Comparison of ENCODE assay signal across 14 mouse cellular contexts in the genomic region with DNA sequence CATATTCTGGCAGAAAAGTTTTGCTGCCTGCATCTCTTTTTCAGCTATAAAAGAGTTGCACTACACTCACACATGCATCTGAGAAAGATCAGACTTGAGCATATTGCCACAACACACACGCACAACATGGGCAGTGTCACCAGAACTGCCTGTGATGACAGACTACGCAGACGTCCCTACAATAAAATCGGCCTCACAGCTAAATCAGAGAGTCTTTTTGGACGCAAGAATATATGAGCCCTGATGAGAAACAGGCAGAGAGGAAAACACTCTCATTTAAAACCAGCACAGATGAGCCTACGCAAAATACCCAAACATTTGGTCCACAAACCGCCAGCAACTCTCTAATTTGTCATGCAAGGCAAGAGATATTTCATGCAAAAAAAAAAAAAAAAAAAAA.
DNase-seq lines count a peak whose midpoint lies in the region; ATAC-seq and TF ChIP-seq lines count a peak whose summit lies in the region.
"Had no signal": no experiment of that assay in that cellular context is flagged by ENCODE, and none has a peak within 500 bp of the region (broad histone marks: within the 10 kb centered on the region; RNA-seq: fewer than 3 reads in every experiment).

No protein-coding gene starts in this region.

- no peak overlapping the region for H3K27ac ChIP-seq in forebrain, embryonic 15.5 days (replicated peaks)
- no peak overlapping the region for H3K27ac ChIP-seq in forebrain, embryonic 11.5 days (ENCODE audit: low read depth, low read length)
- H3K27ac ChIP-seq in embryonic fibroblast, embryonic 13.5 days (ENCODE audit: insufficient read depth, low read length), result no peak overlapping the region
- H3K27ac ChIP-seq in limb, embryonic 13.5 days, result peak overlapping the region; percentile 15; the same call in 1 of the 2 replicates
- H3K27ac ChIP-seq in kidney, adult 2 months (ENCODE audit: insufficient read depth, low read depth, low read length), result no peak overlapping the region
- H3K27ac ChIP-seq in hindbrain, embryonic 16.5 days (ENCODE audit: low read depth, low read length), result no peak overlapping the region

- H3K9ac ChIP-seq in forebrain, embryonic 15.5 days (replicated peaks), result no peak overlapping the region
- no peak overlapping the region for H3K9ac ChIP-seq in forebrain, embryonic 11.5 days (ENCODE audit: low read length)
- no peak overlapping the region for H3K9ac ChIP-seq in limb, embryonic 13.5 days
- H3K9ac ChIP-seq in hindbrain, embryonic 16.5 days (ENCODE audit: low read depth, low read length), result no peak overlapping the region
- H3K9ac ChIP-seq: liver, postnatal 0 days had no signal

- H3K36me3 ChIP-seq in forebrain, embryonic 15.5 days, result no peaks in the 10 kb centered on the region
- H3K36me3 ChIP-seq in forebrain, embryonic 11.5 days (ENCODE audit: control insufficient read depth, insufficient read depth, low read length), result no peaks in the 10 kb centered on the region
- no peaks in the 10 kb centered on the region for H3K36me3 ChIP-seq in limb, embryonic 13.5 days
- H3K36me3 ChIP-seq in kidney, adult 2 months (ENCODE audit: control insufficient read depth, insufficient read depth, low read length), result no peaks in the 10 kb centered on the region
- no peaks in the 10 kb centered on the region for H3K36me3 ChIP-seq in hindbrain, embryonic 16.5 days (ENCODE audit: control insufficient read depth, insufficient read depth, low read length)

- H3K4me3 ChIP-seq in forebrain, embryonic 15.5 days, result no peak overlapping the region
- H3K4me3 ChIP-seq in forebrain, embryonic 11.5 days (ENCODE audit: low read depth, low read length), result no peak overlapping the region
- 0 out of 2 replicates have a peak overlapping the region, but pooled peaks have one; percentile 0 for H3K4me3 ChIP-seq in embryonic fibroblast, embryonic 13.5 days (ENCODE audit: insufficient read depth, low read length)
- 0 out of 2 replicates have a peak overlapping the region, but pooled peaks have one; percentile 12 for H3K4me3 ChIP-seq in limb, embryonic 13.5 days
- no peak overlapping the region for H3K4me3 ChIP-seq in kidney, adult 2 months (ENCODE audit: insufficient read depth, low read depth, low read length)
- no peak overlapping the region for H3K4me3 ChIP-seq in hindbrain, embryonic 16.5 days (ENCODE audit: low read length)

- H3K27me3 ChIP-seq in forebrain, embryonic 15.5 days, result no peaks in the 10 kb centered on the region
- peaks cover 14% of the 10 kb centered on the region; the same call in 1 of the 2 replicates for H3K27me3 ChIP-seq in forebrain, embryonic 11.5 days (ENCODE audit: control insufficient read depth, insufficient read depth, low read length)
- H3K27me3 ChIP-seq in limb, embryonic 13.5 days, result no peaks in the 10 kb centered on the region
- no peaks in the 10 kb centered on the region for H3K27me3 ChIP-seq in kidney, adult 2 months (replicated peaks; ENCODE audit: control insufficient read depth, insufficient read depth, low read length)
- no peaks in the 10 kb centered on the region for H3K27me3 ChIP-seq in hindbrain, embryonic 16.5 days (replicated peaks; ENCODE audit: control insufficient read depth, insufficient read depth, low read length)

- no peaks in the 10 kb centered on the region for H3K4me1 ChIP-seq in forebrain, embryonic 15.5 days
- H3K4me1 ChIP-seq in forebrain, embryonic 11.5 days (replicated peaks; ENCODE audit: control insufficient read depth, insufficient read depth, low read length), result no peaks in the 10 kb centered on the region; the same call in 1 of the 2 replicates
- H3K4me1 ChIP-seq in embryonic fibroblast, embryonic 13.5 days (ENCODE audit: control insufficient read depth, insufficient read depth, low read length), result no peaks in the 10 kb centered on the region
- H3K4me1 ChIP-seq in limb, embryonic 13.5 days, result peaks cover 40% of the 10 kb centered on the region
- no peaks in the 10 kb centered on the region for H3K4me1 ChIP-seq in kidney, adult 2 months (ENCODE audit: control insufficient read depth, insufficient read depth, low read length)
- no peaks in the 10 kb centered on the region; the same call in 1 of the 2 replicates for H3K4me1 ChIP-seq in hindbrain, embryonic 16.5 days (ENCODE audit: control insufficient read depth, insufficient read depth, low read depth, low read length)

- WGBS in forebrain, embryonic 15.5 days, result 74% methylated on average over 7 of the region's 7 CpGs
- WGBS in forebrain, embryonic 11.5 days, result 84% methylated on average over 7 of the region's 7 CpGs
- 13% methylated on average over 7 of the region's 7 CpGs for WGBS in limb, embryonic 13.5 days
- 48% methylated on average over 7 of the region's 7 CpGs for WGBS in kidney, adult 2 months
- WGBS in hindbrain, embryonic 16.5 days, result 87% methylated on average over 7 of the region's 7 CpGs

- no peak overlapping the region for H3K4me2 ChIP-seq in forebrain, embryonic 15.5 days (replicated peaks)
- no peak overlapping the region for H3K4me2 ChIP-seq in forebrain, embryonic 11.5 days (ENCODE audit: low read depth, low read length, severe bottlenecking)
- H3K4me2 ChIP-seq in limb, embryonic 13.5 days (replicated peaks), result peak overlapping the region; percentile 48
- H3K4me2 ChIP-seq in hindbrain, embryonic 16.5 days (ENCODE audit: low read length), result no peak overlapping the region

- no peaks in the 10 kb centered on the region for H3K9me3 ChIP-seq in forebrain, embryonic 15.5 days
- no peaks in the 10 kb centered on the region for H3K9me3 ChIP-seq in forebrain, embryonic 11.5 days (ENCODE audit: control insufficient read depth, low read length)
- H3K9me3 ChIP-seq in limb, embryonic 13.5 days, result no peaks in the 10 kb centered on the region
- H3K9me3 ChIP-seq in hindbrain, embryonic 16.5 days (ENCODE audit: control insufficient read depth, low read length), result no peaks in the 10 kb centered on the region

- no peak for TF ChIP-seq CTCF in embryonic fibroblast, embryonic 13.5 days (IDR thresholded peaks at IDR 0.05; ENCODE audit: borderline replicate concordance, insufficient read depth, low read length)
- TF ChIP-seq CTCF in kidney, adult 2 months (conservative IDR thresholded peaks at IDR 0.05; ENCODE audit: insufficient read depth, insufficient read length, low read depth, low read length), result no peak

- DNase-seq in forebrain, embryonic 11.5 days (ENCODE audit: low spot score), result no peak
- DNase-seq in left cerebral cortex, postnatal 14 days (ENCODE audit: low spot score in 2 of 2), result peak; percentile 9 to 23
- DNase-seq in left cerebral cortex, postnatal 10 days (ENCODE audit: extremely low spot score in 1 of 2, low spot score in 2 of 2), result no peak
- DNase-seq in kidney, adult 2 months, result no peak
- DNase-seq: cerebellum, postnatal 25 days; heart, postnatal 36 days; kidney, postnatal 36 days; liver, postnatal 0 days; spleen, adult 18-20 months had no signal

- intact Hi-C loops in left cerebral cortex, postnatal 14 days (cut with DNase I), result no loop called here
- intact Hi-C loops in left cerebral cortex, postnatal 10 days (cut with DNase I), result no loop called here

- 0 out of 2 replicates have a peak, but pooled peaks have one; percentile 68 for ATAC-seq in forebrain, embryonic 15.5 days (replicated peaks)
- ATAC-seq in forebrain, embryonic 11.5 days (replicated peaks; ENCODE audit: low FRiP score), result no peak
- no peak; the same call in 1 of the 2 replicates for ATAC-seq in limb, embryonic 13.5 days (ENCODE audit: low FRiP score, low read depth)
- no peak for ATAC-seq in hindbrain, embryonic 16.5 days
- ATAC-seq: inflammation-experienced regulatory T-cells, adult 6 months; liver, postnatal 0 days had no signal

- TF ChIP-seq POLR2A in embryonic fibroblast, embryonic 13.5 days (IDR thresholded peaks at IDR 0.05; ENCODE audit: low read depth, low read length), result no peak
- no peak for TF ChIP-seq POLR2A in kidney, adult 2 months (IDR thresholded peaks at IDR 0.05; ENCODE audit: low read depth, low read length)

Comparison
In these comparisons a context has a peak if more than half of its experiments do, and no peak if none do; other contexts are left out.
1. DNase-seq: peak in left cerebral cortex, postnatal 14 days (2 of 2); none in forebrain, embryonic 11.5 days (single experiment), left cerebral cortex, postnatal 10 days (0 of 2) and kidney, adult 2 months (single experiment).
2. H3K4me3 ChIP-seq: peak in embryonic fibroblast, embryonic 13.5 days (single experiment) and limb, embryonic 13.5 days (single experiment); none in forebrain, embryonic 15.5 days (single experiment), forebrain, embryonic 11.5 days (single experiment), kidney, adult 2 months (single experiment) and hindbrain, embryonic 16.5 days (single experiment).